Mouse (Mus musculus) gastrocnemius, postnatal 4 days (tissue): ENCODE data around the gene Snap29. TPM values are rescaled to one million over a fixed set of nuclear protein-coding genes. Genes with fewer than 3 reads are reported as not detected.

Experiments used
- DNase-seq, 2 experiments: peaks; one replicate each; pipeline ENCODE4 v3.0.0; 2021 to 2022; ENCODE audit warnings: low spot score in 2 of 2, mixed read lengths in 2 of 2
- long read RNA-seq, 2 experiments: library from polyadenylated mRNA; stranded (forward); transcript quantifications; one replicate each; pipeline ENCODE4 v2.0.0; 2021
- total RNA-seq, 2 experiments: library from RNA; stranded (reverse); gene quantifications; 2 replicates each; pipeline ENCODE4 v1.2.3; 2021

The Snap29 gene
- total RNA-seq, result 10 to 100 TPM; 14.3 to 15.5 TPM
- long read RNA-seq, experiment 1, transcript Snap29-201 (5 exons, 3,447 nt), result major isoform, 5 of 5 reads
- long read RNA-seq, experiment 1, partial matches to known transcripts, result 0 of 5 reads
- long read RNA-seq, experiment 1, other reads (novel, unspliced or antisense), result 0 of 5 reads
- long read RNA-seq, experiment 2, partial matches to known transcripts, result 0 of 3 reads
- long read RNA-seq, experiment 2, other reads (novel, unspliced or antisense), result 0 of 3 reads

DNA sequence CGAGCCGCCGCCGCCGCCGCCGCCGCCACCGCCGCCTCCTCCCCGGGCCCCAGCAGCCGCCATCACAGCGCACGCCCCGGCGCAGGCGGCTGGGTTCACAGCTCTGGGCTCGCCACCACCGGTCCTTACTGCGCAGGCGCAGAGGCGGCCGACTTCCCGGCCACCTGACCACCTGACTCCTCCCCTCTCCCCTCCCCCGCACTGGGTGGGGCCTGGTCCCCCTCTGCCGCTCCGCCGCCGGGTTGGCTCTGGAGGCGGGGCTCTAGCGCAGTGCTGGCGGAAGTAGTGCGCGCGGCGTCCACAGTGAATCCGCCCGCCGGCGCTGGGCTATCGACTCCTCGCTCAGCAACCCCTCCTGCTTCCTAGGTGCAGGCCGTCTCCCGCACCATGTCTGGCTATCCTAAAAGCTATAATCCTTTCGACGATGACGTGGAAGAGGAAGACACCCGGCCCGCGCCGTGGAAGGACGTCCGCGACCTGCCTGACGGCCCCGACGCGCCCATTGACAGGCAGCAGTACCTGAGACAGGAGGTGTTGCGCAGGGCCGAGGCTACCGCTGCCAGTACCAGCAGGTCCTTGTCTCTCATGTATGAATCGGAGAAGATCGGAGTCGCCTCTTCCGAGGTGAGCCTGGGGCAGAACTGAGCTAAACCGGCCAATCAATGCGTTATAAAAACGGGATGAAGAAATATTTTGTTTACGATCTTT is at the start of gene Snap29, which contains the start of gene Pi4ka:
Gene Snap29, plus strand, starts transcription at position 251 of the 708 bp plus-strand sequence.
Gene Pi4ka, minus strand, starts transcription at position 579 of the 708 bp plus-strand sequence.
- peak; percentile 100 for DNase-seq

DNA sequence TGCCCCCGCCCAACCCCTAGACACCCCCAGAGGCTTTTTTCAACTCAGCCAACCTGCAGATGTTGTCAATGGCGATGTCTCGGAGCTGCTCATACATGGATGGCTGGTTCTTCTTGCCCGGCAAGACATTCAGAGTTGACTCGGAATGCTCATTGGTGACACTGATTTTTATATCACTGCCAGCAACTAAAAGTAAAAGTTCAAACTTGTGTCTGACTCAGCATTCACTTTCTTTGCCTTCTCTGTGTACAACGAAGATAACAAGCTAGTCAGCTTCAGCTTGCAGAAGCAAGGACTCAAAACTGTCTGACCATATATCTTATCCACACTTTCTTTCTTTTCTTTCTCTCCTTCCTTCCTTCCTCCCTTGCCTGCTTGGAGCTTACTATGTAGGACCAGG is 49.8 kb upstream of the Snap29 start:
- no peak for DNase-seq

DNA sequence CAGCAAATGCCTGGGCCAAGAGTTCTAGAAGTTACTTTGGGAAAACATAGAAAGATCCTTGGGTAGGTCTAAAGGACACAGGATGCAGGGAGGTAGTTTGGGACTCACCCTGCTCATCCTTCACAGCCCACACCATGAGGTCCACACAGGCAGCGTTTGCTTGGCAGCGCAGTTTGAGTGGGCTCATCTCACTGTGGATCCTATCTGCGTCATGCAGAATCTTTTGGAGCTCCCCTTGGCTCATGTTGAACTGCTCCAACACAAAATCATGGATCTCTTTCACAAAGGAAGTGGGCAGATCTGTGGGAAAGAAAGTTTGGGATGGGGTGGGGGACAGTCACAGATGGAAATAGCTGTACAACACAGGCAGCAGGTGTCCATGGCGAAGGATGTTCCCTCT is 47.0 kb upstream of the Snap29 start:
- no peak for DNase-seq

DNA sequence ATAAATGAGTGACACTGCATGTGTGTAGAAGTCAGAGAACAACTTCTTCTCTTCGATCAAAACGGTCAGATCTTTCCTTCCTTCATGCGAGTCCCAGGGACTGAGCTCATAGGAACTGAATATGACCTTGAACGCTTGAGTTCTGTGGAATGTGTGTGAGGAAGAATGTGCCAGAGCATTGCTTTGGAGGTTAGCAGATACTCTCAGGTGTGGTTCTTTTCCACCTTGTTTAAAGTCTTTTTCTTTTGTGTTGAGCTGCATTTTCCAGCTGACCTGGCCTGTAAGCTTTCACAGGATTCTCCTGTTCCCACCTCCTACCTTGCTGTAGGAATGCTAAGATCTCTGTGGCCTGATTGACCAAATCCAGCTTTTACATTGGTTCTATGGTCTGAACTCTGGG is 23.5 kb upstream of the Snap29 start:
- no peak for DNase-seq

DNA sequence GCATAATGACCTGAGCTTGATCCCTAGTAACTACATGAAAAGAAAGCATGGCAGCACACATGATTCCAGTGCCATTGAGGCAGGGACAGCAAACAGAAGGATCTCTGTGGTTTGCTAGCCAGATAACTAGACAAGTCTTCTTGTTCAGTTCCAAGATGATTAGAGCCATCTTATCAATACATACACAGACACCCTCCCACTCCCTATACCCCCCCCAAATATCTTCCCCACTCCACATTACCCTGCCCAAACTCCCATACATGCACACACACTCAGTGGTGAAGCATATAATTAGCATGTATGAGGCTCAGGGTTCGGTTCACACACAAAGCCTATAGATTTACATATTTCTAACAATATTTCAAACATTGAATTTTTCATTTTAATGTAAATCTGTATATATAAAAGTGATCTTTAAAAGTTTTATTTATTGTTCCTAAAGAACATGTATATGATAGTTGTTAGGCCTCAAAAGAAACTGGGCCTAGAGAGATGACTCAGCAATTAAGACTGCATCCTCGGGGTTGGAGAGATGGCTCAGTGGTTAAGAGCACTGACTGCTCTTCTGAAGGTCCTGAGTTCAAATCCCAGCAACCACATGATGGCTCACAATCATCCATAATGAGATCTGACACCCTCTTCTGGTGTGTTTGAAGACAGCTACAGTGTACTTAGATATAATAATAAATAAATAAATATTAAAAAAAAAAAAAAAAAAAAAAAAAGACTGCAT is 22.0 kb upstream of the Snap29 start:
- DNase-seq, result no peak

DNA sequence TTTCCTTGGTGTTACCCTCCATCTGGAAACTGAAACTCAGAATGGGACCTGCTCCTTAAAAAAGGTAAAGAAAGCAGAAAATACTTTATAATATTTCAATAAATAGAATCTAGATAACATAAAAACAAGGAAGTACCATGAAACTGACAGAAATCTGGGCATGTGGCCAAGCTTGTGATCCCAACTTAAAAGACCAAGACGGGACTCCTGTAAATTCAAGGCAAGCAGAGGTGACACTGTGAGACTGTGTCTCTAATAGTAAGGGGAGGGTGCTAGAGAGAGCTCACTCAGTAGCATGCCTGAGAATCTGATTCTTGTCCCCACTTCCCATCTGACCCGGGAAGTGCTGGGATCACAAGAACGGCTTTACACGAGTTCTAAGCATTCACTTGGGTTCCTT is 13.0 kb upstream of the Snap29 start:
- DNase-seq, result no peak

DNA sequence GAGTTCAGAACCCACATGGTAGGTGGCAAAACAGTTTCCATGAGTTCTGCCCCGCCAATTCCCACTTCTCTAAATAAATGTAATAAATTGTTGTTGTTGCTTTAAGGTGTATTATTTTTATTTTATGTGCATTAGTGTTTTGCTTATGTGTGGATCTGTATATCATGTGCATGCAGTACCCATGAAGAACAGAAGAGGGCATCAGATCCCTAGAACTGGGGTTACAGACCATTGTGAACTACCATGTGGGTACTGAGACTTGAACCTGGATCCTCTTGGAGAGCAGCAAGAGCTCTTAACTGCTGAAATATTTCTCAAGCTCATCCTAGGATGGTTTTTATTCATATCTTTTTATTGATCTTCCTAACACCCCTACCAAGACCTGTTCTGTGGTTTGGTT is 2.9 kb upstream of the Snap29 start:
- DNase-seq, result peak in 1 of 2 experiments; percentile 12

DNA sequence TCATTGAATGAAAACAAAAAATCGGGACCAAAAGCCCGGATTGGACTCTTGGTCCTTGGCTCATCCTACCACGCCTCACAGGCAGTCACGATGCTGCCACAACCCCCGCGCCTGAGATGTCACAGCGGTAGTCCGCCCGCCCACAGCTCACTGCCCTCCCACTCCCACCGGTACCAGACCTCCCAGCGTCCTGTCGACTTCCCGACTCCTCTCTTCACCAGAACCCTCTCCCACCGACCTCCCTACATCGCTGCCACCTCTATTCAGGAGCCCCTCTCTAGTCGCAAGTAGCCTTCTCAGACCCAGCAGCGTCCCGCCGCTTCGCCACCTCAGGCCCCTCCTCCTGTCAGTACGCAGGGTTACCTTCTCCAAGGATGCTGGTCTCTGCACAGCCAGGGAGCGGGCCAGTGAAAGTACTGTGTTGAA is 502 bp upstream of the Snap29 start:
- DNase-seq, result peak; percentile 34 to 63

DNA sequence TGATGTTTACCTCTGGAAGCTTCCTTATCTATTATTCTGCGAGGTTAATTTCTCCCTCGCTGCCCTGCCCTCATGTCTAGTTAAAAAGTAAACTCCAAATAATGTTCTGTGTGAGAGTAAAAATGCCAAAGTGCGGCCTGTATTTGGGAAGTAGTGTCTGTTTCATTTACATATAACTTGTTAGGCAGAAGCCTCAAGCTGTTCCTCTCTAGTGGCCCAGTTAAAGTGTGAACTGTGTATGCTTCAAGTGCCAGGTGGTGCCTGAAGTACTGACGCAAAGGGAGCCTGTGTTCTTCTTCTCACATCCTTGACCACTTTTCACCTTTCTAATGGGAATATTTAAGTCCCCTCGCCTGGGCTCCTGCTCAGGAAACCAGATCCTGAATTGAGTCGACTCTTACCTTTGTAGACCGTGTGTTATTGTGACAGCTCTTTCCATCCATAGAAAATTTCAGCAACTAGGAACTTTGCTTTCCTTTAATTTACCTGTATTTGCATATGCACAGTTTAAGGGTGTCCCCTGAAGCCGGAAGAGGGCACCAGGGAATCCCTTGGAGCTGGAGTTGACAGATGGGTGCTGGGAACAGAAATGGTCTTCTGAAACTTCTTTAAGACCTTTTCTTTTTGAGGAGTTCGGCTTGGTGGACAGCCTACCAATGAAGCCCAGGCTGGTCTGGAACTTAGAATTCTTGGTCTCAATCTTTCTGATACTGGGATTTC is 886 bp downstream of the Snap29 start:
- no peak for DNase-seq

DNA sequence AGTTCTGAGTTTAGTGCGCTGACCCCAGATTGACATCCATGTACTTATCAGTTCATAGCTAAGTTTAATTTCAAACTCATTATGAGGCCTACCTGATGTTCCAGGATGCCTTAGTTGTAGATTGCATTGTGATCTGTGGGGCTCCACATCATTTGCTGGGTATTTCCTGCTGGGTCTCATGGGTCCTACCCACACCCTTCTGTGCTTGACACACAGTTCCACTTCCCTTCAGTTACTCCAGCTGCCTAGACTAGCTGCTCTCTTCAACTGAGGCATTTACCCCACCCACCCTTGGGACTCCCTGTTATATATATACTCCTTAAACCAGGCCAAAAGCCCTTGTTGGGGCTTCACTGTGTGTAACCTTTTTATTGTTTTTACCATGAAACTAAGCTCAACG is 3.3 kb downstream of the Snap29 start:
- no peak for DNase-seq

DNA sequence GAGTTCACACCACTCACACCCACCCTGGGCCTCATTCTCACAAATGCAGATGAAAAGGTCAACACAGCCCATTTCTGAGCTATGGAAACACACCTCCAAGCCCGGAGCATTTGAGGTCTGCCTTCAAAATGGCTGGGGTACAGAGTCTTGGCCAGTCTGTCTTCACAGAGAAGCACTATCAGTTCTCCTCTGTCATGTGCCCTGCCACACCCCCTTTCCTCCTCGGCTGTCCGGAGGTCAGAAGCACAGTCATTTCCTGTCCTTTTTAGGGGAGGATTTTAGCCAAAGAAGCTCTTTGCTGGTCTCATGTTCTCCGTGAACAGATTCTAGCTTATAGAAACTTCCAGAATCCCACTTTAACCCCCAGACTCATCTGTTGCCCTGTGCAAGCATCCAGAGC is 4.4 kb downstream of the Snap29 start:
- DNase-seq, result no peak

DNA sequence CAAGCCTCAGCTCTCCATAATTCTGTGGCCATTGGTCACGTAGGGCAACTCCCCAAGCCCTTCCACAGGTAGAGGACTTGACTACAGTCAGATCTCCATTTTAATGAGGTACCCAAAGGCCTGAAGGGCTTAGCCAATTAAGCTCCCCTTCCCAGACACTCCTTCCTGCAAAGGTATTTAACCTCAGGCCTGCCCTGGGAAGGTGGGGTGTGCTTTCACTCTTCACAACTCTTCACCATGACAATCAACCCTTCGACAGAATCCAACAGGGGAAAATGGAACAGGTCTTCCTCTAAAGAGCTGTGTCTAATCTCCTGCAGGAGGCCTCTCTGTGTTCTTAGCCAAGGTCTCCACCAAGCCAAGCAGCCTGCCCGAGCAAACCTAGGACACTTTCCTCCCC is 17.2 kb downstream of the Snap29 start:
- DNase-seq, result no peak

DNA sequence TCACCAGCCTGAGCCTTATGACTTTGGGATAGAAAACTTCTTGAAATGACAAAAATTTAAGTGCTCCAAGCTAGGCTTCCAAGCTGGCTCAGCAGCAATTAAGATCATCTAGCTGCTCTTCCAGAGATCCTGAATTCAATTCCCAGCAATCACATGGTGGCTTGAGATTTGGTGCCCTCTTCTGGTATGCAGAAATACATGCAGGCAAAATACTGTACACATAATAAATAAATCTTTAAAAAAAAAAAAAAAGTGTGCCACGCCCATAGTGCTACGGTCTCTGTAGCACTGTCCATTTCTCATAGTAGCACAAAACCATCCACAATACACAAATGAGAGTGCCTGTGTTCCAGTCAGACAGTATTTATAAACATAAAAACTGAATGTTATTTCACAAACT is 26.8 kb downstream of the Snap29 start:
- DNase-seq, result no peak

DNA sequence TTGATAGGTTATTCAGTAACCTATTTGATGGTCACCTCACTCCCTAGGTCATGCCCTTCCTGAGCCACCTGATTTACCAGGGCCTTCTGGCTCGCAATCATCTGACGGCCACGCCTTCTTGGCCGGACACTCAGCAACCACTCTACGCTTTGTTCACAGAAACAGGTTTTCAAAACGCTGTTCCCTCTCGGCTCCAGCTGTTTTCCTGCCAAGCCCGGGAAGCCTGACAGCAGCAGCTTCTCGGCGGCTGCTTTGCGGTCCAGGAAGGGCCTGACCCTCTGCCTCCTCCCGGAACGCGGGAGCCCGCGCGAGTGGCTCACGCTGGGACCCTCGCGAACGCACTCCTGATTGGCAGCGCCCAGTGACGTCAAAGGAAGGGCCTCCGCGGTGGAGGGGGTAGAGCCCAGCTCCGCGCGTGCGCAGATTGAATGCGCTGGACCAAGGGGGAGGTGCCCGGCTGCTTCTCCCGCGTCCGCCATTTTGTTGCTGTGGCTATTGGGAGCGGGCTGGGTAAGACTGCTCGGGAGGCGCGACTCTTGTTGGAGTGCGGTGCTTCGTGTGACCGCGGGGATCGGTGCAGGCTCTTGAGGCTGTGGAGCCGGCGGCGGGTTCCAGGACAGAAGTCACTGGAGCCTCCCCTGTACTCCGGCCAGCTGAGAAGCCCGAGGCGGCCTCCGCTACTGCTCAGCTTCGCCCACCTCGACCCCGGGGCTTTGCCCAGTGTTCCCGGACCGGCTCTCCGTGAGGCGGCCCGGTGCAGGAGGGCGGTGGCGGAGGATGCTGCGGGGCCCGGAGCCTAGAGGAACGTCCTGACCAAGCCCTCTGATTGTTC is 46.0 kb downstream of the Snap29 start, which contains the start of gene Crkl:
Gene Crkl, plus strand, starts transcription at position 447 of the 832 bp plus-strand sequence.
- DNase-seq, result peak; percentile 98

DNA sequence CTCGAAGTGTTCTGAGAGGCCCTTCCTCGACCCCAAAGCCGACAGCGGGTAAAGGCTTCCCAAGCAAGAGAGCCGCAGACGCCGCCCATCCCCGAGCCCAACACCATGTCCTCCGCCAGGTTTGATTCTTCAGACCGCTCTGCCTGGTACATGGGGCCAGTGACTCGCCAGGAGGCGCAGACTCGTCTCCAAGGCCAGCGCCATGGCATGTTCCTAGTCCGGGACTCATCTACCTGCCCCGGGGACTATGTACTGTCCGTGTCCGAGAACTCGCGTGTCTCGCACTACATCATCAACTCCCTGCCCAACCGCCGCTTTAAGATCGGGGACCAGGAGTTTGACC is 46.6 kb downstream of the Snap29 start:
- peak; percentile 18 to 57 for DNase-seq

DNA sequence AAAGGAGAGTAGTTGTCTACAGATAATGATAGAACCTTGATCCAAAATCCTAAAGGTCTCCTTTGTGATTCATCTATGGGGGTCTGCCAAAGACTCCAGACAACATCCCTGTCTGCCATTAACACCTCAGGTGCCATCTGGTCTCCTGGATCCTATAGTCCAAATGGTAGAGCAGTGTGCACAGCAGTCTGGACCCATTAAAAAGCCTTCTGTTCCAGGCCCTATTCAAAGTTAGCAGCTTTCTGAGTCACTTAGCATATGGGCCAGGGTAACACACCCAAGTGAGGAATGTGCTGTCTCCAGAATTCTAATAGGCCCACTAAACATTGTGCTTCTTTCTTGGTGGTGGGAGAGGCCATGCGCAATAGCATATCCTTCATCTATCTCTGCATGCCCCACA is 51.1 kb downstream of the Snap29 start:
- no peak for DNase-seq

DNA sequence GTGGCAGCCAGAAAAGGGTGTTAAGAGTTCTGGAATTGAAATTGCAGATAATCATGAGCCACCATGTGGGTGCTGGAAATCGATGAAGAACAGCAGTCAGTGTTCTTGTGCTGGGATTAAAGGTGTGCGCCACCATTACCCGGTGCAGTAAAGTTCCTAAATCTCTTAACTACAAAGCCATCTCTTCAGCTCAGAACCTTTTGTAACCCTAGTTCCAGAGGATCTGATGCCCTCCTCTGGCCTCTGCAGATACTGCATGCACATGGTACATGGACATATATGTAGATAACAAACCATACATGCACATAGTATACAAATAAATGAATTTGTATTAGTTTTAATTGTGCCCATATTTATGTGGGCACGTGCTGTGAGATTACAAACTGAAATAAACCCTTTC is 54.5 kb downstream of the Snap29 start:
- no peak for DNase-seq

DNA sequence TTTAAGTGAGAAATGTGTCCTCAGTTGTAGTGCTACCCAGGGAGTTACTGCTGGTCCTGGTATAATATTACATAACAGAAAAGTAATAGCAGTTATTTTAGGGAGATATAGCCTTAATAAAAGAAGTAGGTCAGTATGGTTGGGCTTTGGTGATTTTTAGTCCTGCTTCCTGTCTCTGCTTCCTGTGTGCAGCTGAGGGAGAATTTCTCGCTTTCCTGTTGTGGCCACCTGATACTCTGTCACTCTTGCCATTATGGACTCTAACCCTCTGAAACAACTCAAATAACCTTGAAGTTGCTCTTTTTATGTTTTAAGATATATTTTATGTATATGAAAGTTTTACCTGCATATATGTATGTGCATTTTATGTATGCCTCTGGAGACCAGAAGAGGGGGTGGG is 55.8 kb downstream of the Snap29 start:
- no peak for DNase-seq

DNA sequence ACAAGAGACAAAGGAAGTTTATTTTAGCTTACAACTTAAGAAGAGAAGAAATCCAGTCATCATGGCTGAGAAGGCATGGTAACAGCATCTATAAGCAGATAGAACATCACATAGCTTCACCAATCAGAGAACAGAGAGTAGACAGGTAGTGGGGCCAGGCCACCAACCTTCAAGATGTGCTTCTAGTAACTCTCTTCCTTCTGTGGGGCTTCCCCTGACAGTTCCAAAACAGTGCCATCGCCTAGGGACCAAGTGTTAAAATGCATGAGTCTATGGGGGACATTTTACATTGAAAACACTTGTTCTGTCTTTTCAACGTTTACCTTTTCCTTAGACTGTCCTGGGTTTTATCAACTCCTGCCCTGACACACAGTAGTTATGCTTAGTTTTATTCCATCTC is 57.4 kb downstream of the Snap29 start:
- no peak for DNase-seq

DNA sequence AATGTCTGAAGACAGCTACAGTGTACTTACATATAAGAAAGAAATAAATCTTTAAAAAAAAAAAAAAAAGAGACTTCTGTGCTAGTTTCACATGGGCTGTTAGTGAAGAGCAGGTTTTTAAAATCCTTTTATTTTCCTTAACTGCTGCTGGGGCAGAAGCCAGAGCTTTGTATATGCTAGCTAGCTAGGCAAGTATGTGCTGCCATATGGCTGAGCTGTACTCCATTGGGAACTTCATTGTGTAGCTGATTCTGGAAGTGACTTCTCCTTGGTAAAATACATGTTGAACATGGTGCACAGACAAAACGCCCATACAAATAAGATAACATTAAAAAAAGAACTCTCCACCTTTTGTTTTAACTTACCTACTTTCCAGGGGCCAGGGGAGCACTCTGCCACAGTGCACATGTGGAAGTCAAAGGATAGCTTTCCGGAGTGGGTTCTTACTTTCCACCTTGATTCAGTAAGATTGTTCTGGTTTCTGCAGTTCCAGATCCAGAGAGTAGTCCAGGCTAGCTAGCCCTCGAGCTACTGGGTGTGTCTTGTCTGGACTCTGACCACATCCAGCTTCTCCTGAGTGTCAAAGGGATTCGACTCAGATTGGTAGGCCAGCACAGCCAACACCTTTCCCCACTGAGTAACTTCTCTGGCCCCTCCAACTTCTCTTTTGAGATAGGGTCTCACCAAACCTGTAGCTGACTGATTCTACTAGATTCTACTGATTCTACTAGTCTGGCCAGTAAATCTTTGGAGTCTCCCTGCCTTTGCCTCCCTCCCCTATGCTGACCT is 61.3 kb downstream of the Snap29 start:
- no peak for DNase-seq
